Mouse (Mus musculus): ENCODE measurements around the gene Nrxn3. TPM values are rescaled to one million over a fixed set of nuclear protein-coding genes. Genes with fewer than 3 reads are reported as not detected.
A peak's percentile ranks its signal among the peaks of the same experiment; 100 is the strongest.

The Nrxn3 gene
- total RNA-seq, 2 experiments from 2014 or later = 153 to 168 TPM

GRCm38 (mm10) chr12:89653211-89653610, 930.5 kb downstream of the Nrxn3 start:
- DNase-seq (ENCODE audit: low spot score in 2 of 2) = no peak

GRCm38 (mm10) chr12:89661219-89661618, 938.5 kb downstream of the Nrxn3 start:
- DNase-seq (ENCODE audit: low spot score in 2 of 2) = no peak

GRCm38 (mm10) chr12:89668856-89669255, 946.2 kb downstream of the Nrxn3 start:
- peak; percentile 6 to 23 for DNase-seq (ENCODE audit: low spot score in 2 of 2)

GRCm38 (mm10) chr12:89672819-89673218, 950.1 kb downstream of the Nrxn3 start:
- DNase-seq (ENCODE audit: low spot score in 2 of 2) = no peak

- DNase-seq (ENCODE audit: low spot score in 2 of 2) = no peak
These were observed 963.0 kb downstream of the Nrxn3 start for GRCm38 (mm10) chr12:89685633-89686032.

GRCm38 (mm10) chr12:89689086-89689485, 966.4 kb downstream of the Nrxn3 start:
- no peak for DNase-seq (ENCODE audit: low spot score in 2 of 2)

- DNase-seq (ENCODE audit: low spot score in 2 of 2) = peak; percentile 27 to 28
These were observed 976.8 kb downstream of the Nrxn3 start for GRCm38 (mm10) chr12:89699469-89699868.

- no peak for DNase-seq (ENCODE audit: low spot score in 2 of 2)
These were observed 978.3 kb downstream of the Nrxn3 start for GRCm38 (mm10) chr12:89700937-89701458.

- no peak for DNase-seq (ENCODE audit: low spot score in 2 of 2)
These were observed 980.3 kb downstream of the Nrxn3 start for GRCm38 (mm10) chr12:89702931-89703330.

GRCm38 (mm10) chr12:89707913-89708312, 985.2 kb downstream of the Nrxn3 start:
- no peak for DNase-seq (ENCODE audit: low spot score in 2 of 2)

GRCm38 (mm10) chr12:89710459-89710858, 987.8 kb downstream of the Nrxn3 start:
- no peak for DNase-seq (ENCODE audit: low spot score in 2 of 2)

GRCm38 (mm10) chr12:89711791-89712190, 989.1 kb downstream of the Nrxn3 start:
- DNase-seq (ENCODE audit: low spot score in 2 of 2) = no peak

GRCm38 (mm10) chr12:89719194-89720080, 996.8 kb downstream of the Nrxn3 start:
- DNase-seq (ENCODE audit: low spot score in 2 of 2) = no peak

GRCm38 (mm10) chr12:89720945-89721344, 998.3 kb downstream of the Nrxn3 start:
- no peak for DNase-seq (ENCODE audit: low spot score in 2 of 2)

- peak; percentile 17 to 32 for DNase-seq (ENCODE audit: low spot score in 2 of 2)
These were observed 999.8 kb downstream of the Nrxn3 start for GRCm38 (mm10) chr12:89722462-89722861.

- DNase-seq (ENCODE audit: low spot score in 2 of 2) = no peak
These were observed 1001.4 kb downstream of the Nrxn3 start for GRCm38 (mm10) chr12:89724048-89724447.

- DNase-seq (ENCODE audit: low spot score in 2 of 2) = no peak
These were observed 1019.6 kb downstream of the Nrxn3 start for GRCm38 (mm10) chr12:89742326-89742725.

GRCm38 (mm10) chr12:89742796-89743195, 1020.1 kb downstream of the Nrxn3 start:
- DNase-seq (ENCODE audit: low spot score in 2 of 2) = no peak

GRCm38 (mm10) chr12:89764191-89765082, 1041.8 kb downstream of the Nrxn3 start:
- DNase-seq (ENCODE audit: low spot score in 2 of 2) = no peak

GRCm38 (mm10) chr12:89765179-89765578, 1042.5 kb downstream of the Nrxn3 start:
- DNase-seq (ENCODE audit: low spot score in 2 of 2) = no peak

- peak in 1 of 2 experiments; percentile 19 for DNase-seq (ENCODE audit: low spot score in 2 of 2)
These were observed 1066.1 kb downstream of the Nrxn3 start for GRCm38 (mm10) chr12:89788794-89789193.

GRCm38 (mm10) chr12:89789981-89790380, 1067.3 kb downstream of the Nrxn3 start:
- no peak for DNase-seq (ENCODE audit: low spot score in 2 of 2)

Data from layer of hippocampus, postnatal 10 days (tissue).